Comparison of ENCODE assay signal across 8 mouse cellular contexts in genomic region chr6:65042491-65043171, GRCm38 (mm10). TPM values are rescaled to one million over a fixed set of nuclear protein-coding genes. Genes with fewer than 3 reads are reported as not detected.
DNase-seq lines count a peak whose midpoint lies in the region; ATAC-seq lines count a peak whose summit lies in the region.

Gene Smarcad1 (plus strand): TSS chr6:65042583.

- WGBS in lung, embryonic 16.5 days, result under 1% methylated on average over 71 of the region's 81 CpGs

- peak within 1 kb of the TSS; percentile 97 for H3K27ac ChIP-seq in lung, embryonic 16.5 days (ENCODE audit: low read length)

- peak; percentile 91 for DNase-seq in MEL-GATA-1-ER (ENCODE audit: extremely low read depth, low read depth)
- peak; percentile 92 for DNase-seq in cerebellum, adult 8-10 months
- peak; percentile 95 for DNase-seq in forelimb bud, embryonic 11.5 days (ENCODE audit: low read depth, low spot score)
- DNase-seq in layer of hippocampus, adult 9-10 months (ENCODE audit: low spot score), result peak; percentile 91
- DNase-seq in ovary, postnatal 10 days (ENCODE audit: low spot score), result peak; percentile 88
- peak; percentile 71 to 72 for DNase-seq in thymus, postnatal 10 days (ENCODE audit: low spot score in 2 of 2)

- H3K4me2 ChIP-seq in lung, embryonic 16.5 days (ENCODE audit: low read depth, low read length), result peak within 1 kb of the TSS; percentile 57

- peaks cover 30% of the 10 kb centered on the region for H3K36me3 ChIP-seq in lung, embryonic 16.5 days (ENCODE audit: control insufficient read depth, insufficient read depth, low read length)

- H3K4me1 ChIP-seq in lung, embryonic 16.5 days (replicated peaks; ENCODE audit: control insufficient read depth, insufficient read depth, low read length), result peaks cover 8% of the 10 kb centered on the region

- peak within 1 kb of the TSS; percentile 72 for H3K4me3 ChIP-seq in lung, embryonic 16.5 days (ENCODE audit: low read length)

- no peaks in the 10 kb centered on the region for H3K27me3 ChIP-seq in lung, embryonic 16.5 days (ENCODE audit: control insufficient read depth, insufficient read depth, low read depth, low read length)

- peak; percentile 92 to 94 for ATAC-seq in hematopoietic stem cell, adult 5-6 weeks (replicated peaks in 1 of 2; ENCODE audit: insufficient read depth in 1 of 2, low FRiP score in 2 of 2, low TSS enrichment in 1 of 2, low read depth in 1 of 2, poor library complexity in 2 of 2, severe bottlenecking in 2 of 2)
- peak; percentile 97 for ATAC-seq in lung, embryonic 16.5 days (ENCODE audit: low read depth)

- H3K9ac ChIP-seq in lung, embryonic 16.5 days (ENCODE audit: low read length), result peak within 1 kb of the TSS; percentile 91

- no peaks in the 10 kb centered on the region for H3K9me3 ChIP-seq in lung, embryonic 16.5 days (ENCODE audit: control insufficient read depth, low read length)

RNA-seq across cellular contexts. Expression of gene Smarcad1, which starts in this region (rescaled TPM):
- 95.1 and 117 TPM in 2 replicates for total RNA-seq in hematopoietic stem cell, adult 5-6 weeks (2017)
- 61.8 and 64.8 TPM in 2 replicates for polyA plus RNA-seq in lung, embryonic 16.5 days (2015; fragmentation: Nextera tagmentation; extraction: Ambion mirVana)

Comparison
In these comparisons a context has a peak if more than half of its experiments do, and no peak if none do; other contexts are left out.
1. Peak in every context shown above with its lines: DNase-seq, ATAC-seq, H3K4me3 ChIP-seq and H3K27ac ChIP-seq.